Mouse (Mus musculus) hindbrain, embryonic 12.5 days (tissue): ENCODE measurements around the gene Wdr54. TPM values are rescaled to one million over a fixed set of nuclear protein-coding genes. Genes with fewer than 3 reads are reported as not detected.
"Not testable (repeated sequence)": the region's sequence is repeated elsewhere in the genome, so short reads cannot be mapped to it uniquely, and the experiment has no call there.

Experiments used
- ATAC-seq: fragments of 200-750 bp; cut with Nextera tagmentation; 2 replicates; pipeline ENCODE4 v1.8.0; 2017; ENCODE audit warnings: moderate TSS enrichment; ENCODE audit not compliant: low FRiP score
- H3K27ac ChIP-seq: fragments of 300-500 bp; sonication (generic); 2 replicates; pipeline ENCODE4 v1.5.1; 2016; ENCODE audit warnings: mild to moderate bottlenecking
- H3K27me3 ChIP-seq: fragments of 300-500 bp; sonication (generic); 2 replicates; pipeline ENCODE4 v1.6.1; 2016; ENCODE audit warnings: mild to moderate bottlenecking
- H3K36me3 ChIP-seq: fragments of 300-500 bp; sonication (generic); 2 replicates; pipeline ENCODE4 v1.6.1; 2016; ENCODE audit warnings: mild to moderate bottlenecking
- H3K4me1 ChIP-seq: fragments of 300-500 bp; sonication (generic); 2 replicates; pipeline ENCODE4 v1.6.1; 2016
- H3K4me2 ChIP-seq: fragments of 300-500 bp; sonication (generic); replicated peaks from 2 replicates; pipeline ENCODE4 v1.6.1; 2016; ENCODE audit warnings: mild to moderate bottlenecking
- H3K4me3 ChIP-seq: fragments of 300-500 bp; sonication (generic); 2 replicates; pipeline ENCODE4 v1.5.1; 2016; ENCODE audit warnings: mild to moderate bottlenecking
- H3K9ac ChIP-seq: fragments of 300-500 bp; sonication (generic); 2 replicates; pipeline ENCODE4 v1.6.1; 2016; ENCODE audit warnings: mild to moderate bottlenecking, moderate library complexity
- H3K9me3 ChIP-seq: fragments of 300-500 bp; sonication (generic); replicated peaks from 2 replicates; pipeline ENCODE4 v1.6.1; 2016; ENCODE audit warnings: mild to moderate bottlenecking
- WGBS: fragments of 180-500 bp; shearing (Covaris S2); methylation state at CpG from one replicate; pipeline ENCODE4 v1.1.7; 2016; 5-methylcytosine and 5-hydroxymethylcytosine counted together
- polyA plus RNA-seq: library from polyadenylated mRNA; unstranded; fragments of >200 nt; fragmentation: Nextera tagmentation; extraction: Ambion mirVana; gene quantifications from 2 replicates; pipeline ENCODE4 v1.2.1, GENCODE M21; 2016

Gene Wdr54
- polyA plus RNA-seq, 1 experiment from 2014 or later, result 11.2 TPM

DNA sequence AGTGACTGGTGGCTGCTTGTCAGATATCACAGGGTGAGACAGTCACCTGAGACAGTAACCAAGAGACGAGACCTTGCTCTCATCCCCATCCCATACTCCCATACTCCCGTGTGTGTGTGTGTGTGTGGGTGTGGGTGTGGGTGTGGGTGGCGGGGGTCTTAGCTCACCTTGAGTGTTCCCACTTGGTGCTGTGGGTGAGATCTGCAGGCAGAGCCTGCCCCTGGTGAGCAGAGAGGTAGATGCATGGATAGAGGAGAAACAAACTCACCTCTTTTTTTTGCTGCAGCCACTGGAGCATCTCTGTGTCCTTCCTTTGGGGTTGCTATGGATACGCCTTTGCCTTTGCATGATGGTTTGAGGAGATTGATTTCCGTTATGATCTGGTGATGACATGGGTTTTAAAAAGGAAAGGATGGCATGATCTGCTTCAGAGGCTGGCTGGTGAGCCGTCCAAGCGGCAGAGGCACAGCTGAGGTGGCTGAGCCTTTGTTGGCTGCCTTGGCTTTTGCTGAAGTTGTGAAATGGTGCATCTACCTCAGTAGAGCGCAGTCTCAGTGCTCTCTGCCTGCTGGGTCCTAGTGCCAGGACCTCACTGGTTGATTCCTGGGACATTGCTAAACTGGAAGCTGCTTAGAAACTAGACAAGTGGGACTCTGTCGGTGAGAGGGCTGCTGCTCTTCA, 16.2 kb upstream of the Wdr54 start:
- peak overlapping the region; percentile 24 for H3K4me3 ChIP-seq
- H3K36me3 ChIP-seq, result no peaks in the 10 kb centered on the region
- peak; percentile 60 for ATAC-seq
- peak overlapping the region; percentile 70 for H3K27ac ChIP-seq
- no peaks in the 10 kb centered on the region for H3K9me3 ChIP-seq
- peak overlapping the region; percentile 37 for H3K4me2 ChIP-seq
- peaks cover 19% of the 10 kb centered on the region for H3K4me1 ChIP-seq
- no peaks in the 10 kb centered on the region for H3K27me3 ChIP-seq
- 57% methylated on average over 9 of the region's 9 CpGs for WGBS
- H3K9ac ChIP-seq, result peak overlapping the region; percentile 32

DNA sequence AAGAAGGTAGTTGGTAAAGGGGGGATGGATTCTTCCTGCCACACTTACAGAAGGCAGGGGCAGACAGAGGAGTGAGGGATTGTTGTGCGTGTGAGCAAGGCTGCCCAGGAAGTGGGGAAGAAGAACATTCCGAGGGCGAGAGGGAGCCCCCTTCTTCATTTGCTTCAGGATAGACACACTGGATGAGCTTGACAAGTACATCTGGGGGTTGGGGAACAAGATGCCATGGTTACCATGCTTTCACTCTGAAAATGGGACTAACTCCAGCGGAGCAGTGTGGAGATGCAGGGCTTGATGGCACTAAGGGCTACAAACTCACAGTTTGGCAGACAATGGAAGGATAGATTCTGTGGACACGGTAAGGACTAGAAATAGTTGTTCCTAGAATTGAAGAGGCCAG, 14.9 kb upstream of the Wdr54 start:
- Histone ChIP-seq H3K27me3 (no peaks in the 10 kb centered on the region), H3K4me1 (peaks cover 30% of the 10 kb centered on the region), H3K36me3 (no peaks in the 10 kb centered on the region), H3K9ac (no peak overlapping the region), H3K4me2 (0 out of 2 replicates have a peak overlapping the region, but pooled peaks have one; percentile 13), H3K27ac (no peak overlapping the region), H3K9me3 (no peaks in the 10 kb centered on the region), H3K4me3 (no peak overlapping the region)
- no peak for ATAC-seq
- WGBS, result 90% methylated on average over 5 of the region's 5 CpGs

- H3K9me3 ChIP-seq, result no peaks in the 10 kb centered on the region
- 91% methylated on average over 5 of the region's 5 CpGs for WGBS
- no peak overlapping the region for H3K9ac ChIP-seq
- no peak overlapping the region for H3K27ac ChIP-seq
- ATAC-seq, result no peak
- H3K4me2 ChIP-seq, result no peak overlapping the region
- H3K4me3 ChIP-seq, result no peak overlapping the region
- H3K4me1 ChIP-seq, result peaks cover 34% of the 10 kb centered on the region
- no peaks in the 10 kb centered on the region for H3K36me3 ChIP-seq
- H3K27me3 ChIP-seq, result no peaks in the 10 kb centered on the region
Measured at GRCm38 (mm10) chr6:83169872-83170271, 13.7 kb upstream of the Wdr54 start.

DNA sequence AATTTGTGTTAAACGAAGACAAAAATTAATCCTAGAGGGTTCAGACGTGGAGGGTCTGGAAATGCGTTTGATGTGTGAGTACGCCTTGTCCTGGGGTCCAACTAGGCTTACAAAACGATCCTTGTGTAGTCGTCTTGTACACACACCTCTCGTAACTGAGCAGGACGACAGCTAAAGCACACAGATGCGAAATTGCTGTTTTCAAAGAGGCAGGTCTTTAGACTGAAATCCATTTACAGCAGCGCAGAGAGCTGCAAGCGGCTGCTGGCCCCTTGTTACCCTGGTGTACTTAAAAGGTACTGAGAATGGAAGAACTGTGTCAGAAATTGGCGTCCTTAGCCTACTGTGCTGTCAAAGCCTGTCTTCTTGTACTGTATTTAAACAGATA, 10.0 kb upstream of the Wdr54 start:
- ATAC-seq, result no peak; the same call in 1 of the 2 replicates
- WGBS, result 1% methylated on average over 12 of the region's 12 CpGs
- H3K4me1 ChIP-seq, result peaks cover 41% of the 10 kb centered on the region

DNA sequence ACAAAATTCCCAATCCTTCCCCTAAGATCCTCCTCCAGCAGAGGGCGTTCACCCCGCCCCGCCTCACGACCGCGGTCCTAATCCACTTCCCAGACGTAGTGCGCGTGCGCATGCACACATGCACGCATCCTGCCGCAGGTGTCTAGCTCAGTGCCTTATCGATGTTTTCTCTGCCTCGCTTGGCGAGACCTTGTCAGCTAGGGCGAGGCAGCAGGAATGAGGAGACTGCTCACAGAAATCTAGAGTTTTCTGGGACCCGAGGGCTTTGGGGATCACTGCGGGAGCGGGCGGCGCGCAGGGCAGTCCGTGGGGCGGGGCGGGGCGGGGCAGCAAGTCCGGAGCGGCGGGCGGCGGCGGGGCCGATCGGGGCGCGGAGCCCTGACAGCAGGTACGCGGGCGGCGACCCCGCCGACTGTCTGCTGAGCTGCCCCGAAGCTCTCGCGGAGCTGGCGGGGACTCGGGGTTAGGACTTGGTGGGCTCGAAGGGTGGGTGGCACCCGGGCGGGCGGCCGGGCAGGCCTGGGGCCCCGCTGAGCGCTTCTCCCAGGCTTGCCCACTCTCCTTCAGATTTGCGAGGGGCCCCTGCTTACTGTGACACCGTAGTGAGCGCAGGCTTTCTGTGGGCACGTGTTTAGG, 9.5 kb upstream of the Wdr54 start, which contains the start of gene Dctn1:
Dctn1 (plus strand) TSS at position 314 of the 636 bp plus-strand sequence.
- 1% methylated on average over 54 of the region's 58 CpGs for WGBS
- H3K36me3 ChIP-seq, result no peaks in the 10 kb centered on the region
- H3K4me3 ChIP-seq, result peak within 1 kb of the TSS; percentile 92
- peak within 1 kb of the TSS; percentile 87 for H3K27ac ChIP-seq
- H3K9ac ChIP-seq, result peak within 1 kb of the TSS; percentile 96
- peaks cover 37% of the 10 kb centered on the region for H3K4me1 ChIP-seq
- H3K27me3 ChIP-seq, result peaks cover 24% of the 10 kb centered on the region
- no peaks in the 10 kb centered on the region for H3K9me3 ChIP-seq
- ATAC-seq, result peak; percentile 86
- H3K4me2 ChIP-seq, result peak within 1 kb of the TSS; percentile 62

More for the DNA sequence above, 10.0 kb upstream of the Wdr54 start:
- peak overlapping the region; percentile 87 for H3K27ac ChIP-seq
- H3K9ac ChIP-seq, result peak overlapping the region; percentile 96
- no peaks in the 10 kb centered on the region for H3K36me3 ChIP-seq
- H3K4me3 ChIP-seq, result peak overlapping the region; percentile 92
- no peaks in the 10 kb centered on the region for H3K9me3 ChIP-seq
- peak overlapping the region; percentile 62 for H3K4me2 ChIP-seq
- peaks cover 19% of the 10 kb centered on the region for H3K27me3 ChIP-seq

DNA sequence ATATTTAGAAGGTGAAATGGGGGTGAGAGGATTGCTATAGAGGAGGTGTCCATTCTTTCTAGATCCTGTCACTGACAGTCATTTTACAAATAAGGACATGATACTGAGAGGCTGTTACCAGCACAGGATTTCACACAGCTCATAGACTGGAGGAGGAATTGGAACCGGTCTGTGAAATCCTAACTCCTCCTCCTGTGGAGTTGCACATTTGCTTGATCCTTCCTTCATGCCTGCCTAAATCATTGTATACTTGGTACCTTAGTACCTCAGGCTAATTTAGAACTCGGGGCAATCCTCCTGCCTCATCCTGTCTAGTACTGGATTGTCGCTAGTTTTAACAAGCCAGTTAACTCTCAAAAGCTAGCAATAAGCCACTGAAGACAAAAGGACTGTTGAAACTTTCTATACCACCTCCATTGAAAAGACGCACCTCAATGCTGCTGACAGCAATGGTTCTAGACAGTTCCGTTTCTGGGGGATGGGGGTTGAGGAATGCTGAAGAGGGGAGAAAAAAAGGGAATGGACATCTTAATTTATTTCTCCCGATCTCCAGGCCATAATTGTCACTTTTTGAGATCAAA, 8.9 kb upstream of the Wdr54 start:
- H3K4me3 ChIP-seq, result peak overlapping the region; percentile 92
- no peaks in the 10 kb centered on the region for H3K9me3 ChIP-seq
- WGBS, result 7% methylated on average over 6 of the region's 6 CpGs
- H3K27me3 ChIP-seq, result peaks cover 30% of the 10 kb centered on the region
- H3K9ac ChIP-seq, result peak overlapping the region; percentile 96
- peak overlapping the region; percentile 87; the same call in 1 of the 2 replicates for H3K27ac ChIP-seq
- peaks cover 36% of the 10 kb centered on the region for H3K4me1 ChIP-seq
- peak; percentile 41 for ATAC-seq
- no peaks in the 10 kb centered on the region for H3K36me3 ChIP-seq
- peak overlapping the region; percentile 62 for H3K4me2 ChIP-seq

GRCm38 (mm10) chr6:83162701-83163100, 6.5 kb upstream of the Wdr54 start:
- no peak for ATAC-seq
- H3K4me2 ChIP-seq, result peak overlapping the region; percentile 47
- H3K36me3 ChIP-seq, result no peaks in the 10 kb centered on the region
- no peak overlapping the region for H3K27ac ChIP-seq
- H3K27me3 ChIP-seq, result peaks cover 33% of the 10 kb centered on the region
- H3K4me1 ChIP-seq, result peaks cover 31% of the 10 kb centered on the region
- WGBS, result 2% methylated on average over 8 of the region's 8 CpGs
- H3K9ac ChIP-seq, result no peak overlapping the region
- H3K9me3 ChIP-seq, result no peaks in the 10 kb centered on the region
- peak overlapping the region; percentile 23 for H3K4me3 ChIP-seq

DNA sequence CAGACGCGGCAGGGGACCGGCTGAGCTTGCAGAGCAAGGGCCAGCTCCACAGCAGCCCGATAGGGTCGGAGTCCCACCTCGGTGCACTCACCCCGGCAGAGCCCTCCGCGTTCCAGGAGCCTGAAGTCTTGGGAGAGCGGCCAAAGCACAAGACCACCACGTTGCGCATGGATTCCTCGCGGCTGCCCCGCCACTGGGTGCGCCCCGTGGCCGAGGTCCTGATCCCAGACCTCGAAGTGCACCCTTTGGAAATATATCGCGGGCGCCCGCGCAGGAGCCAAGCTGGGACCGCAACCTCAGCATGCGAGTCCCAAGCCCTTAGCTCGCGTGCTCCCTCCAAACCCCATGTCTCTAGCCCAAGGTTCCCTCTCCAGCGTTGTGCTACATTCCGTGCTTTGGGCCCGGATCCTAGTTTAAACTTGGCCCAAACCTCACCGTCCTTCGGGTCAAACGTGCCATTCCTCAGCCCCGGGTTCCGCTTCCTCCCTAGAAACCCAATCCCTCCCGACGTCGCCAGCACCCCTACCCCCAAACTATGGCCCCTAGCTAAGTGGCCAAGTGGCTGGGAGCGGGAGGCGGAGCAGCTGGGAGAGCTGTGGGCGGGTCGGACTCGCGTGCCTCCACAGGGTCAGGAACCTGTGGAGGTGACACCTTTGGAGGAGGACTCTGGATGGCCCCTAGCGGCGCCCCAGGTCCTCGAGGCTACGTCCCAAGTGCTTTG, 5.9 kb upstream of the Wdr54 start:
- Histone ChIP-seq H3K27me3 (peaks cover 33% of the 10 kb centered on the region), H3K27ac (no peak overlapping the region), H3K4me3 (peak overlapping the region; percentile 23), H3K4me1 (peaks cover 27% of the 10 kb centered on the region), H3K9me3 (no peaks in the 10 kb centered on the region), H3K36me3 (no peaks in the 10 kb centered on the region), H3K4me2 (peak overlapping the region; percentile 47), H3K9ac (0 out of 2 replicates have a peak overlapping the region, but pooled peaks have one; percentile 39)
- ATAC-seq, result no peak
- under 1% methylated on average over 49 of the region's 49 CpGs for WGBS

GRCm38 (mm10) chr6:83161442-83161841, 5.2 kb upstream of the Wdr54 start:
- H3K9ac ChIP-seq, result no peak overlapping the region
- 10% methylated on average over 19 of the region's 19 CpGs for WGBS
- ATAC-seq, result no peak

DNA sequence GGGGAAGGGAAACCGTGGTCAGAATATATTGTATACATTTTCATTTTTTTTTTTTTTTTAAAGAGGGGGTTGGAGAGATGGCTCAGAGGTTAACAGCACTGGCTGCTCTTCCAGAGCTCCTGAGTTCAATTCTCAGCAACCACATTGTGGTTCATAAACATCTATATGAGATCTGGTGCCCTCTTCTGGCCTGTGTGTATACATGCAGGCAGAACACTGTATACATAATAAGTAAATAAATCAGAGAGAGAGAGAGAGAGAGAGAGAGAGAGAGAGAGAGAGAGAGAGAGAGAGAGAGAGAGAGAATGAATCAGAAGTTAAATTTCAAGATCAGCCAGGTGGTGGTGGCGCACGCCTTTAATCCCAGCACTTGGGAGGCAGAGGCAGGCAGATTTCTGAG, 3.3 kb upstream of the Wdr54 start:
- not testable (repeated sequence) for ATAC-seq

More at GRCm38 (mm10) chr6:83161442-83161841, 5.2 kb upstream of the Wdr54 start:
- no peaks in the 10 kb centered on the region for H3K9me3 ChIP-seq
- no peak overlapping the region for H3K27ac ChIP-seq
- peak overlapping the region; percentile 47 for H3K4me2 ChIP-seq
- H3K36me3 ChIP-seq, result no peaks in the 10 kb centered on the region
- H3K4me3 ChIP-seq, result peak overlapping the region; percentile 23
- peaks cover 33% of the 10 kb centered on the region for H3K27me3 ChIP-seq
- peaks cover 23% of the 10 kb centered on the region for H3K4me1 ChIP-seq

GRCm38 (mm10) chr6:83155552-83156238, 502 bp downstream of the Wdr54 start:
- peak; percentile 54 for ATAC-seq
- 7% methylated on average over 23 of the region's 23 CpGs for WGBS
- peak overlapping the region; percentile 53 for H3K27ac ChIP-seq

More for the DNA sequence above, 3.3 kb upstream of the Wdr54 start:
- H3K27me3 ChIP-seq, result peaks cover 33% of the 10 kb centered on the region
- not testable (repeated sequence) for H3K9me3 ChIP-seq, H3K27ac ChIP-seq, H3K36me3 ChIP-seq, H3K4me3 ChIP-seq, H3K9ac ChIP-seq, H3K4me2 ChIP-seq
- 39% methylated on average over 3 of the region's 3 CpGs for WGBS
- peaks cover 32% of the 10 kb centered on the region for H3K4me1 ChIP-seq

More at GRCm38 (mm10) chr6:83155552-83156238, 502 bp downstream of the Wdr54 start:
- Histone ChIP-seq H3K9ac (peak overlapping the region; percentile 71), H3K36me3 (peaks cover 17% of the 10 kb centered on the region), H3K4me2 (peak overlapping the region; percentile 81), H3K4me1 (peaks cover 29% of the 10 kb centered on the region), H3K4me3 (peak overlapping the region; percentile 52), H3K9me3 (no peaks in the 10 kb centered on the region), H3K27me3 (peaks cover 9% of the 10 kb centered on the region)
